In the genomic region with DNA sequence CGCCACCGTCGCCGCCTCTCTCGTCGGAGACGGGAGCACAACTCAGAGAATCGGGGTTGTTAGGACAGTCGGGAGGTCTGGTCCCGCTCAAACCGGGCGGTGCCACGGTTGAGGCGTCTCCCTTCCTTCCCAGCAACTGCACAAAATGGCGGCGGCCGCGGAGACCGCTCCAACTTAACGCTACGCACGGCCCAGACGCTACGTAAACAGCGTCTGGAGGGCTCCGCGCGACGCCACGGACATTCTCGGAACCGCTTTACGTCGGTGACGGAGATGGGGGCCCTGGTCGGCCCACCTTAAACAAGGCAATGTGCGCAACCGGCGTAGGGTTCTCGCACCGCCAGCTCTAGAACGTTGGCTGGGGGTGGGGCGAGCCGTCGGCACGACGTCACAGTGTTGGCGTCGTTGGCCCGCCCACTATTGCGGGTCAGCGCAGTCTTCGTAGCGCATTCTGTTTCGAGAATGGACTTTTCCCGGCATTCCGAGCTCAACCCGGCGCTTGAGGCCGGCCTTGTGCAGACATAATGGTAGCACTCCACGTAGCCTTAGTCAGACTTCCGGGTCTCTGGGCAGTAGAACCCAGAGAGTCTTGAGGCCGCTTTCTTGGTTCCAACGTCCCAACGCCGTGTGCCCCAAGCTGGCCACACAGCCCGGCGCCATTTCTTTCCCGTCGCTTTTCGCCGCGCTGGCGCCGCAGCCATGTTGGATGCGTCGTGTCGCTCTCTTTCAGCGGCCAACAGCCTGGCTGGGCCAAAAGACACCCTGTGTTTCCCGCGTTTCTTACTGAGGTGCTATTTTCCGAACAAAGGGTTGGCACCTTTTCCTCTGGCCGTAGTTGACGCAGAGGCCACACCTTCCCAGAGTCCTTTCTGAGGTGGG, we compare ENCODE assay signal across 8 mouse cellular contexts. TPM values are rescaled to one million over a fixed set of nuclear protein-coding genes. Genes with fewer than 3 reads are reported as not detected.
DNase-seq lines count a peak whose midpoint lies in the region; ATAC-seq lines count a peak whose summit lies in the region.

A gene (minus strand): TSS at position 332 of the 879 bp plus-strand sequence.

- H3K9me3 ChIP-seq in hindbrain, embryonic 16.5 days (ENCODE audit: control insufficient read depth, low read length), result no peaks in the 10 kb centered on the region

- peak within 1 kb of the TSS; percentile 99 for H3K27ac ChIP-seq in hindbrain, embryonic 16.5 days (ENCODE audit: low read depth, low read length)
- H3K27ac ChIP-seq in macrophage, result peak within 1 kb of the TSS; percentile 77

- peak; percentile 98 for DNase-seq in T-cell, adult 2 months (ENCODE audit: low spot score)
- peak; percentile 97 to 99 for DNase-seq in cerebellum, postnatal 36 days
- DNase-seq in gastrocnemius, adult 18-20 months (ENCODE audit: low spot score), result peak; percentile 99
- DNase-seq in left cerebral cortex, adult 18-20 months (ENCODE audit: low spot score in 2 of 2), result peak; percentile 99
- DNase-seq in right cerebral cortex, adult 18-20 months, result peak; percentile 98
- DNase-seq in urinary bladder, postnatal 10 days (ENCODE audit: low spot score), result peak; percentile 94

- peaks cover 22% of the 10 kb centered on the region for H3K4me1 ChIP-seq in hindbrain, embryonic 16.5 days (ENCODE audit: control insufficient read depth, insufficient read depth, low read depth, low read length)

- H3K79me2 ChIP-seq in macrophage (ENCODE audit: inconsistent target), result peaks cover 43% of the 10 kb centered on the region

- H3K4me2 ChIP-seq in hindbrain, embryonic 16.5 days (ENCODE audit: low read length), result peak within 1 kb of the TSS; percentile 87

- no peaks in the 10 kb centered on the region for H3K27me3 ChIP-seq in hindbrain, embryonic 16.5 days (replicated peaks; ENCODE audit: control insufficient read depth, insufficient read depth, low read length)

- H3K36me3 ChIP-seq in hindbrain, embryonic 16.5 days (ENCODE audit: control insufficient read depth, insufficient read depth, low read length), result peaks cover 18% of the 10 kb centered on the region
- peaks cover 17% of the 10 kb centered on the region for H3K36me3 ChIP-seq in macrophage (ENCODE audit: inconsistent target)

- WGBS in hindbrain, embryonic 16.5 days, result 1% methylated on average over 83 of the region's 84 CpGs
- WGBS in macrophage (ENCODE audit: missing documents), result 4% methylated on average over 83 of the region's 84 CpGs

- H3K9ac ChIP-seq in hindbrain, embryonic 16.5 days (ENCODE audit: low read depth, low read length), result peak within 1 kb of the TSS; percentile 98

- H3K4me3 ChIP-seq in hindbrain, embryonic 16.5 days (ENCODE audit: low read length), result peak within 1 kb of the TSS; percentile 78
- H3K4me3 ChIP-seq in macrophage (ENCODE audit: inconsistent target), result peak within 1 kb of the TSS; percentile 80

- ATAC-seq in hindbrain, embryonic 16.5 days, result peak; percentile 99

RNA-seq across cellular contexts. Expression of the gene that starts here (rescaled TPM):
- total RNA-seq in gastrocnemius, adult 18-20 months (2021), result 10 to 100 TPM; 52.5 to 75.6 TPM
- polyA plus RNA-seq in hindbrain, embryonic 16.5 days (2015; fragmentation: Nextera tagmentation; extraction: Ambion mirVana), result 42.9 and 44.6 TPM in 2 replicates
- 100 to 1,000 TPM; 304 to 309 TPM for total RNA-seq in left cerebral cortex, adult 18-20 months (2021)
- total RNA-seq in macrophage (2018; cell fraction: chromatin; rRNA removed), result 1,000 to 10,000 TPM in 11 of 26 experiments, 100 to 1,000 TPM in 15; 397 to 1,314 (median 869) TPM
- total RNA-seq in macrophage (2018; cell fraction: cytosol; rRNA removed), result 100 to 1,000 TPM in 20 of 26 experiments, 10 to 100 TPM in 6; 76.7 to 153 (median 111) TPM
- 100 to 1,000 TPM; 326 to 939 (median 508) TPM for total RNA-seq in macrophage (2018; cell fraction: nucleus; rRNA removed)
- polyA plus RNA-seq in macrophage (2018), result 83.2 to 165 TPM (median 122 TPM) in 3 replicates

Comparison
In these comparisons a context has a peak if more than half of its experiments do, and no peak if none do; other contexts are left out.
1. Peak in every context shown above with its lines: DNase-seq, ATAC-seq, H3K4me3 ChIP-seq and H3K27ac ChIP-seq.